Mouse (Mus musculus) forebrain, embryonic 16.5 days (tissue): ENCODE data around the gene Agpat4. TPM values are rescaled to one million over a fixed set of nuclear protein-coding genes. Genes with fewer than 3 reads are reported as not detected.
"Not testable (repeated sequence)": the region's sequence is repeated elsewhere in the genome, so short reads cannot be mapped to it uniquely, and the experiment has no call there.

Experiments used
- ATAC-seq: fragments of 200-750 bp; cut with Nextera tagmentation; 2 replicates; pipeline ENCODE4 v1.8.0; 2017; ENCODE audit warnings: mild to moderate bottlenecking, moderate library complexity
- H3K27ac ChIP-seq: fragments of 300-500 bp; sonication (generic); 2 replicates; pipeline ENCODE4 v1.5.1; 2014; ENCODE audit warnings: low read length, control low read depth
- H3K27me3 ChIP-seq: fragments of 300-500 bp; sonication (generic); replicated peaks from 2 replicates; pipeline ENCODE4 v1.6.1; 2014; ENCODE audit warnings: low read length; ENCODE audit not compliant: control insufficient read depth, insufficient read depth
- H3K36me3 ChIP-seq: fragments of 300-500 bp; sonication (generic); 2 replicates; pipeline ENCODE4 v1.6.1; 2014; ENCODE audit not compliant: control insufficient read depth, insufficient read depth
- H3K4me1 ChIP-seq: fragments of 300-500 bp; sonication (generic); replicated peaks from 2 replicates; pipeline ENCODE4 v1.6.1; 2014; ENCODE audit warnings: low read length; ENCODE audit not compliant: control insufficient read depth, insufficient read depth
- H3K4me2 ChIP-seq: fragments of 300-500 bp; sonication (generic); 2 replicates; pipeline ENCODE4 v1.6.1; 2014; ENCODE audit warnings: mild to moderate bottlenecking, low read length, control low read depth
- H3K4me3 ChIP-seq: fragments of 300-500 bp; sonication (generic); replicated peaks from 2 replicates; pipeline ENCODE4 v1.5.1; 2014; ENCODE audit warnings: mild to moderate bottlenecking, low read length, control low read depth
- H3K9ac ChIP-seq: fragments of 300-500 bp; sonication (generic); replicated peaks from 2 replicates; pipeline ENCODE4 v1.6.1; 2014; ENCODE audit warnings: low read depth, low read length, control low read depth
- H3K9me3 ChIP-seq: fragments of 300-500 bp; sonication (generic); 2 replicates; pipeline ENCODE4 v1.6.1; 2016; ENCODE audit warnings: low read length; ENCODE audit not compliant: control insufficient read depth
- WGBS: fragments of 180-500 bp; shearing (Covaris S2); extraction: QIAGEN DNeasy Blood & Tissue Kit; methylation state at CpG from one replicate; pipeline ENCODE4 v1.1.7; 2014; 5-methylcytosine and 5-hydroxymethylcytosine counted together
- polyA plus RNA-seq: library from polyadenylated mRNA; unstranded; fragments of >200 nt; fragmentation: Nextera tagmentation; extraction: Ambion mirVana; gene quantifications from 2 replicates; pipeline ENCODE4 v1.2.1, GENCODE M21; 2015

Agpat4 gene
- polyA plus RNA-seq, 1 experiment from 2014 or later: 57.6 TPM

DNA sequence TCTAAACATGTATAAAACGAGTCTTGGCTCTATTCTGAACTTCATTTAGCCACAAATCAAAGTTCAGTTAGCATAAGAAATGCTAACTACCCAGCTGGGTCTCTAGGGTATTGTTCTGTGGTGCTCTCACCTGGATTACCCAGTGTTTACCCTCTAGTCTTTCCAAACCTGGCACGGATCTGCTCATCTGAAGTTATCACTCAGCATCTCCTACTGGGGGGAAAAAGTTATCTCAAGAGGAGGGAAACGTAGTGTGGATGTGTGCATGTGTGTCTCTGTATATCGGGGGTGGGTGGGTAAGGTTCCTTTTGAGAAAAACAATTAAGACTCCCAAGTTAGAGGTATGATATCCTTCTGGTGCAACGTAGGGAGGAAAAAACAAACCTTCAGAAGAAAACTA, 1.8 kb downstream of the Agpat4 start:
- Histone ChIP-seq H3K4me2 (peak overlapping the region; percentile 95), H3K27me3 (no peaks in the 10 kb centered on the region), H3K27ac (peak overlapping the region; percentile 21; the same call in 1 of the 2 replicates), H3K9ac (peak overlapping the region; percentile 35; the same call in 1 of the 2 replicates), H3K36me3 (0 out of 2 replicates have a peak, but pooled peaks cover 7% of the 10 kb centered on the region), H3K4me3 (peak overlapping the region; percentile 70), H3K4me1 (peaks cover 24% of the 10 kb centered on the region), H3K9me3 (no peaks in the 10 kb centered on the region)
- WGBS: 25% methylated on average over 5 of the region's 5 CpGs
- ATAC-seq: no peak

- Histone ChIP-seq H3K4me3 (no peak overlapping the region), H3K27ac (no peak overlapping the region), H3K4me2 (no peak overlapping the region), H3K9me3 (no peaks in the 10 kb centered on the region), H3K4me1 (peaks cover 24% of the 10 kb centered on the region), H3K27me3 (no peaks in the 10 kb centered on the region), H3K9ac (no peak overlapping the region), H3K36me3 (0 out of 2 replicates have a peak, but pooled peaks cover 10% of the 10 kb centered on the region)
- ATAC-seq: no peak
- 90% methylated on average over 7 of the region's 7 CpGs for WGBS
Measured at GRCm38 (mm10) chr17:12121226-12121794, 2.8 kb downstream of the Agpat4 start.

DNA sequence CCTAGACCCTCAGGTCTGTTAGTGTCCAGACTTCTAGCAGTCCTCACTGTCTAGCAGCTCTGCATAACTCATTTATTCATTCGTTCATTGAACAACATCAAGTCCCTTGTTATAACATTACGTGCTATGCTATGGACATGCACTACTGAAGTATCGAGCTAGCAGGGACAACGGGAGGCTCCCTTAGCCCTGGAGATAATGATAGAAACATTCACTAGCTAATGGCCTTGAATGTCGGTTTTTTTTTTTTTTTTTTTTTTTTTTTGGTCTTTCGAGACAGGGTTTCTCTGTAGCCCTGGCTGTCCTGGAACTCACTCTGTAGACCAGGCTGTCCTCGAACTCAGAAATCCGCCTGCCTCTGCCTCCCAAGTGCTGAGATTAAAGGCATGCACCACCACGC, 3.8 kb downstream of the Agpat4 start:
- H3K9ac ChIP-seq, H3K4me2 ChIP-seq, H3K9me3 ChIP-seq, H3K36me3 ChIP-seq, H3K27ac ChIP-seq, H3K27me3 ChIP-seq, ATAC-seq, H3K4me3 ChIP-seq: not testable (repeated sequence)
- H3K4me1 ChIP-seq: peaks cover 24% of the 10 kb centered on the region
- WGBS: 93% methylated on average over 8 of the region's 9 CpGs

GRCm38 (mm10) chr17:12123168-12123567, 4.7 kb downstream of the Agpat4 start:
- no peak overlapping the region for H3K4me3 ChIP-seq
- 88% methylated on average over 3 of the region's 3 CpGs for WGBS
- no peak overlapping the region for H3K9ac ChIP-seq
- 0 out of 2 replicates have a peak, but pooled peaks cover 10% of the 10 kb centered on the region for H3K36me3 ChIP-seq
- no peak overlapping the region for H3K4me2 ChIP-seq
- no peaks in the 10 kb centered on the region for H3K9me3 ChIP-seq
- no peaks in the 10 kb centered on the region for H3K27me3 ChIP-seq
- H3K4me1 ChIP-seq: peaks cover 21% of the 10 kb centered on the region
- no peak for ATAC-seq
- no peak overlapping the region for H3K27ac ChIP-seq

- 0 out of 2 replicates have a peak, but pooled peaks cover 10% of the 10 kb centered on the region for H3K36me3 ChIP-seq
- H3K4me3 ChIP-seq: no peak overlapping the region
- no peaks in the 10 kb centered on the region for H3K27me3 ChIP-seq
- H3K4me1 ChIP-seq: no peaks in the 10 kb centered on the region
- no peak overlapping the region for H3K4me2 ChIP-seq
- H3K9ac ChIP-seq: no peak overlapping the region
- WGBS: 82% methylated on average over 4 of the region's 4 CpGs
- H3K9me3 ChIP-seq: no peaks in the 10 kb centered on the region
- no peak for ATAC-seq
- no peak overlapping the region for H3K27ac ChIP-seq
Measured at GRCm38 (mm10) chr17:12127056-12127455, 8.6 kb downstream of the Agpat4 start.

DNA sequence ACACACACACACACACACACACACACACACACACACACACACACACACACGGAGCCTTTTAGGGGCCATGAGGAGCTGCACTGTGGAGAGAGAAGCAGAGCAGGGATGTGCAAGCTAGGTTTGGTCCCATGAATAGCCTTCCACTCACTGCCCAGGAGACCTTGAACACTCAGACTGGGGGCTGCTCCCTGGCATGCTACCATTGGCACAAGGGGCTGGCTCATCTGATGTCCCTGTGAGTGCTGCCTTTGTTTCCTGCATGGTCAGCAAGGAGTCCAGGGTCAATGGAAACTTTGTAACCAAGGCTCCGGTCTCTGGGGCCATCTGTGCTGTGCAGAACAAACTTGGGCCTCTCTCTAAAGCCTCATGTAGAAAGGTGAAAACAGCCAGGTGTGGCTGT, 10.5 kb downstream of the Agpat4 start:
- Histone ChIP-seq H3K4me3 (no peak overlapping the region), H3K9ac (no peak overlapping the region), H3K27ac (no peak overlapping the region), H3K36me3 (0 out of 2 replicates have a peak, but pooled peaks cover 10% of the 10 kb centered on the region), H3K4me1 (no peaks in the 10 kb centered on the region), H3K9me3 (no peaks in the 10 kb centered on the region; the same call in 1 of the 2 replicates), H3K27me3 (no peaks in the 10 kb centered on the region), H3K4me2 (no peak overlapping the region)
- WGBS: 91% methylated on average over 2 of the region's 2 CpGs
- no peak for ATAC-seq

DNA sequence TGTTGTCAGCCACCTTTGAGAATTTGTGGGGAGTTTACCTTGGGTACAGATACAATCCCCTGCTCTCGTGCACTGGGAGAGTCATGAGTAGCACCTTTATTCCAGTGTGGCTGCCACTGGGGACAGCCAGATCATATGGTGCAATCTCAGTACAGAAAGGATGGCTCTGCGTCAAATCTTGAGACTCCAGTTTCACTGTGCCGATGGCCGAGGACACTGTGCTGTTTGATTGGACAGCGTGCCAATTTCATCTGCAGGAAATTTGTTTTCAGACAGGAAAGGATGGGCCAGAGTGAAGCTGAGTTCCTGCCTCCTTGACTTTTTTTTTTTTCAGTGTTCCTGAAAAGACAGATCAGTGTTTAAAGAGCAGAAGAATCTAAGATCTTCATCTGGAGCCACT, 12.7 kb downstream of the Agpat4 start:
- H3K9me3 ChIP-seq: no peaks in the 10 kb centered on the region; the same call in 1 of the 2 replicates
- ATAC-seq: no peak
- no peak overlapping the region for H3K4me3 ChIP-seq
- H3K36me3 ChIP-seq: no peaks in the 10 kb centered on the region
- 78% methylated on average over 5 of the region's 5 CpGs for WGBS
- no peaks in the 10 kb centered on the region for H3K27me3 ChIP-seq
- no peak overlapping the region for H3K9ac ChIP-seq
- no peak overlapping the region for H3K27ac ChIP-seq
- H3K4me2 ChIP-seq: no peak overlapping the region
- H3K4me1 ChIP-seq: no peaks in the 10 kb centered on the region

GRCm38 (mm10) chr17:12131581-12131980, 13.1 kb downstream of the Agpat4 start:
- no peak overlapping the region for H3K4me3 ChIP-seq
- no peak overlapping the region for H3K27ac ChIP-seq
- H3K9me3 ChIP-seq: no peaks in the 10 kb centered on the region; the same call in 1 of the 2 replicates
- no peak for ATAC-seq
- WGBS: 95% methylated on average over 7 of the region's 7 CpGs
- no peaks in the 10 kb centered on the region for H3K4me1 ChIP-seq
- H3K4me2 ChIP-seq: no peak overlapping the region
- H3K36me3 ChIP-seq: no peaks in the 10 kb centered on the region
- no peaks in the 10 kb centered on the region for H3K27me3 ChIP-seq
- H3K9ac ChIP-seq: no peak overlapping the region

DNA sequence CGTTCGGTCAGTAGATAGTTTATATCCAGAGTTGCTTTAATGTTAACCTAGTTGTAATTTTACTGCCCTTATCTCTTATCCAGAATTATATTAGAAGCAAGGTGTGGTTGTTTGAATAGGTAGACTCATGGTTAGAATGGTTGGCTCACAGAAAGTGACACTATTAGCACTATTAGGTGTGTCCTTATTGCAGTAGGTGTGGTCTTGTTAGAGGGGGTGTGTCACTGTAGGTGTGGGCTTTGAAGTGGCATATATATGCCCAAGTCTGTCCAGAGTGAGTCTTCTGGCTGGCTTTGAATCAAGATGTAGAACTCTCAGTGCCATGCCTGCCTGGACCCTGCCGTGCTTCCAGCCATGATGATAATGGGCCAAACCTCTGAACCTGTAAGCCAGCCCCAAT, 14.4 kb downstream of the Agpat4 start:
- H3K4me2 ChIP-seq: no peak overlapping the region
- no peaks in the 10 kb centered on the region; the same call in 1 of the 2 replicates for H3K9me3 ChIP-seq
- no peak overlapping the region for H3K4me3 ChIP-seq
- no peak overlapping the region for H3K9ac ChIP-seq
- no peaks in the 10 kb centered on the region for H3K36me3 ChIP-seq
- no peaks in the 10 kb centered on the region for H3K4me1 ChIP-seq
- H3K27ac ChIP-seq: no peak overlapping the region
- 98% methylated on average over 3 of the region's 3 CpGs for WGBS
- H3K27me3 ChIP-seq: no peaks in the 10 kb centered on the region
- no peak for ATAC-seq

DNA sequence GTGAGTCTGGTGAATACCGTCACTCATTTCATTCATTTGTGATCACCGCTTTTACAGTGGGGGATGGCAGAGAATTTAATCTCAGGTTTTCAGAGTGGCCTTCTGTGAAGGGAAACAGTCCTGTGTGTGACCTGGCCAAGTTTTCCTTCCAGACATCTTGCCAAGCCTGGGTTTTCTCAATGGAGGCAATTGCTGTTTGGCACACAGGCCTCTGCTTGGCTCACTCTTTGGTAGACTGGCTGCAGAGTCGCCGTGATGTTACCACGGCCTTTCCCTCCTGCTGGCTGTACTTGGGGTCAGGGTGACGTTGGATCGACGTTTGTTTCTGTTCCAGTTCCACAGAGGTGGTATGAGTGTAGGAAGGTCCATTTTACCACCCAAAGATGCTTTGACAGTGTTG, 15.5 kb downstream of the Agpat4 start:
- Histone ChIP-seq H3K9me3 (no peaks in the 10 kb centered on the region; the same call in 1 of the 2 replicates), H3K9ac (no peak overlapping the region), H3K27me3 (no peaks in the 10 kb centered on the region), H3K36me3 (no peaks in the 10 kb centered on the region), H3K27ac (no peak overlapping the region), H3K4me3 (no peak overlapping the region), H3K4me1 (no peaks in the 10 kb centered on the region), H3K4me2 (no peak overlapping the region)
- no peak for ATAC-seq
- 77% methylated on average over 8 of the region's 8 CpGs for WGBS
